Mouse (Mus musculus) E14TG2a.4 (cell line): Measurements from ENCODE around the gene Cd24a.

ENCODE experiments used
- CTCF ChIP-seq: conservative IDR thresholded peaks from 2 replicates; pipeline ENCODE4 v1.5.1; 2014; ENCODE audit warnings: low read length
- NANOG ChIP-seq: IDR thresholded peaks from 2 replicates; pipeline ENCODE4 v1.6.1; 2014; ENCODE audit warnings: borderline replicate concordance, low read length, mixed read lengths
- POU5F1 ChIP-seq: IDR thresholded peaks from 2 replicates; pipeline ENCODE4 v1.6.1; 2014; ENCODE audit warnings: low read length, borderline replicate concordance

GRCm38 (mm10) chr10:43579381-43580261 lies 1.5 kb downstream of the Cd24a start:
- TF ChIP-seq CTCF: no peak
- TF ChIP-seq NANOG: no peak
- no peak for TF ChIP-seq POU5F1
